9 mouse cellular contexts compared by ENCODE assay signal in genomic region chr4:62660554-62660864, GRCm38 (mm10).
DNase-seq lines count a peak whose midpoint lies in the region; ATAC-seq lines count a peak whose summit lies in the region.
"Had no signal": no experiment of that assay in that cellular context is flagged by ENCODE, and none has a peak within 500 bp of the region (broad histone marks: within the 10 kb centered on the region; RNA-seq: fewer than 3 reads in every experiment).

No protein-coding gene starts in this region.

- H3K27ac ChIP-seq in embryonic facial prominence, embryonic 11.5 days (replicated peaks; ENCODE audit: low read depth, low read length) = peak overlapping the region; percentile 79
- H3K27ac ChIP-seq in hindbrain, embryonic 15.5 days (replicated peaks) = peak overlapping the region; percentile 36
- H3K27ac ChIP-seq: macrophage had no signal

- DNase-seq in kidney, adult 8-10 months = peak; percentile 20 to 46
- no peak for DNase-seq in kidney, adult 18-20 months
- DNase-seq in embryonic facial prominence, embryonic 11.5 days (ENCODE audit: low spot score) = peak; percentile 93
- DNase-seq in lung, postnatal 4 days = peak; percentile 58 to 74
- no peak for DNase-seq in layer of hippocampus, adult 9-10 months (ENCODE audit: low spot score)
- no peak for DNase-seq in adrenal gland, adult 2 months
- DNase-seq in cerebellum, postnatal 4 days (ENCODE audit: low spot score in 2 of 2) = no peak

- peak; percentile 84 for ATAC-seq in embryonic facial prominence, embryonic 11.5 days (replicated peaks; ENCODE audit: insufficient number of reproducible peaks, low FRiP score, low TSS enrichment, low read depth)
- peak; percentile 49; the same call in 1 of the 2 replicates for ATAC-seq in hindbrain, embryonic 15.5 days (ENCODE audit: low FRiP score, low read depth)

- H3K9ac ChIP-seq in embryonic facial prominence, embryonic 11.5 days (replicated peaks; ENCODE audit: low read length) = no peak overlapping the region
- no peak overlapping the region for H3K9ac ChIP-seq in hindbrain, embryonic 15.5 days

- peak overlapping the region; percentile 5; the same call in 1 of the 2 replicates for H3K4me2 ChIP-seq in embryonic facial prominence, embryonic 11.5 days (ENCODE audit: low read depth, low read length)
- no peak overlapping the region for H3K4me2 ChIP-seq in hindbrain, embryonic 15.5 days

- H3K4me3 ChIP-seq in embryonic facial prominence, embryonic 11.5 days (ENCODE audit: low read depth, low read length) = no peak overlapping the region
- H3K4me3 ChIP-seq in hindbrain, embryonic 15.5 days = no peak overlapping the region

- WGBS in embryonic facial prominence, embryonic 11.5 days = 2% methylated on average over 3 of the region's 3 CpGs
- 2% methylated on average over 3 of the region's 3 CpGs for WGBS in hindbrain, embryonic 15.5 days

- no peaks in the 10 kb centered on the region for H3K27me3 ChIP-seq in embryonic facial prominence, embryonic 11.5 days (ENCODE audit: control insufficient read depth, insufficient read depth, low read length)
- H3K27me3 ChIP-seq in hindbrain, embryonic 15.5 days = no peaks in the 10 kb centered on the region

- no peaks in the 10 kb centered on the region for H3K36me3 ChIP-seq in embryonic facial prominence, embryonic 11.5 days (replicated peaks; ENCODE audit: control insufficient read depth, insufficient read depth, low read depth, low read length)
- H3K36me3 ChIP-seq in hindbrain, embryonic 15.5 days = no peaks in the 10 kb centered on the region

- H3K9me3 ChIP-seq in embryonic facial prominence, embryonic 11.5 days (replicated peaks; ENCODE audit: control insufficient read depth, low read length) = no peaks in the 10 kb centered on the region
- H3K9me3 ChIP-seq in hindbrain, embryonic 15.5 days = no peaks in the 10 kb centered on the region

- H3K4me1 ChIP-seq in embryonic facial prominence, embryonic 11.5 days (ENCODE audit: control insufficient read depth, insufficient read depth, low read length) = peaks cover 15% of the 10 kb centered on the region
- peaks cover 43% of the 10 kb centered on the region for H3K4me1 ChIP-seq in hindbrain, embryonic 15.5 days (replicated peaks)

Comparison
In these comparisons a context has a peak if more than half of its experiments do, and no peak if none do; other contexts are left out.
1. DNase-seq: peak in kidney, adult 8-10 months (2 of 2), embryonic facial prominence, embryonic 11.5 days (single experiment) and lung, postnatal 4 days (2 of 2); none in kidney, adult 18-20 months (single experiment), layer of hippocampus, adult 9-10 months (single experiment), adrenal gland, adult 2 months (single experiment) and cerebellum, postnatal 4 days (0 of 2).